Mouse (Mus musculus) ovary, postnatal 36 days (tissue): ENCODE measurements around the gene Rab43.

Source experiments
- DNase-seq: peaks from one replicate; pipeline ENCODE4 v3.0.0; 2022; ENCODE audit warnings: low spot score, mixed read lengths

Rab43 gene

GRCm38 (mm10) chr6:87748531-87748930 lies 63.4 kb downstream of the Rab43 start:
- no peak for DNase-seq

GRCm38 (mm10) chr6:87748078-87748477 lies 63.9 kb downstream of the Rab43 start:
- DNase-seq = no peak

GRCm38 (mm10) chr6:87746849-87747248 lies 65.1 kb downstream of the Rab43 start:
- DNase-seq = no peak

DNA sequence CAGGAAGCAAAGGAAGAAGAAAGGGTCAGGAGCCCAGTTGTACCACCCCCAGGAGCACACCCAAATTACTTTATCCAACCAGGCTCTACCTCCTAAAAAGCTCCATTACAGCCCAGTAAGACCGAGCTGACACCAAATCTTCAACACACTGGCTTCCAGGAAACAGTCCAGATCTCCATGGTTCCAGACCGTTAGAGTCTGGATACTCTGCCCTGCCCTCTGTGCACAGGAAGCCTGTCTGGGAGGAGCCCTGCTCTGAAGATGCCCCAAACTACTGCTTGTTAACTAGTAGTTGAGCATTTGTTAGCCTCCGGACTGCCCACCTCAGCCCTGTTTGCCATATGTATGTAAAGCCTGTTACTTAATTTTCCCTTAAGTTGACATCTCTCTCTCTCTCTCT lies 65.9 kb downstream of the Rab43 start:
- no peak for DNase-seq

DNA sequence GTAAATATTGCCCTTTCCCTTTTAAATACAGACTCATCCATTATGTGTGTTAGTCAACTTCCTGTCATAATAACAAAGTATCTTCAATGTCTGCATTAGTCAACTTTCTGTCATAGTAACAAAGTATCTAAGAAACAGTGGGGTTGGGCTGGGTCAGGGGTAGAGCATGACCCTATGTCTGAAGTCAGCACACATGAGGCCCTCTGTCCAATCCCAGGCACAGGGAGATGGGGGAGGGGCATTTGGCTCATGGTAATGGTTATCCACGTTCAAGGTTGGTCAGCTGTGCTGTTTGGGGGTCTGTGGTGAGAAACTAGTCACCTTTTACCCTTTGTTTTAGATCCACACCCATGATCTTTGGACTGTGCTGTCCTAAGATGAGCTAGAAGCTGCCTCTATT lies 66.7 kb downstream of the Rab43 start:
- no peak for DNase-seq

GRCm38 (mm10) chr6:87744632-87745031 lies 67.3 kb downstream of the Rab43 start:
- no peak for DNase-seq

- no peak for DNase-seq
These were observed 68.7 kb downstream of the Rab43 start for GRCm38 (mm10) chr6:87743281-87743680.

GRCm38 (mm10) chr6:87742804-87743203 lies 69.2 kb downstream of the Rab43 start:
- DNase-seq = no peak

DNA sequence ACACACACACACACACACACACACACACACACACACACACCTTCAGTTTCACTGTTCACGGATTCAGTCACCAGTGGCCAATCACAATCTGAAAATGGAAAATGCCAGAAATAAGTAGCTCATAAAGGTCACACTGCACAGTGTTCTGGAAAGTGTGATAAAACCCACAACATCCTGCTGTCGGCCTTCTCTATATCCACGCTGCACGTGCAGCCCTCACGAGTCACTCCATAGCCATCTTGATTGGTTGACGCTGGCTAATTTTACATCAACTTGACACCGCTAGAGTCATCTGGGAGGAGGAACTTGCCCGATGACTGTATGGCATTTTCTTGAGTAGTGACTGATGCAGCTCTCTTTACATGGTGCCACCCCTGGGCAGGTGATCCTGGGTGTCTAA lies 70.0 kb downstream of the Rab43 start:
- DNase-seq = no peak

DNA sequence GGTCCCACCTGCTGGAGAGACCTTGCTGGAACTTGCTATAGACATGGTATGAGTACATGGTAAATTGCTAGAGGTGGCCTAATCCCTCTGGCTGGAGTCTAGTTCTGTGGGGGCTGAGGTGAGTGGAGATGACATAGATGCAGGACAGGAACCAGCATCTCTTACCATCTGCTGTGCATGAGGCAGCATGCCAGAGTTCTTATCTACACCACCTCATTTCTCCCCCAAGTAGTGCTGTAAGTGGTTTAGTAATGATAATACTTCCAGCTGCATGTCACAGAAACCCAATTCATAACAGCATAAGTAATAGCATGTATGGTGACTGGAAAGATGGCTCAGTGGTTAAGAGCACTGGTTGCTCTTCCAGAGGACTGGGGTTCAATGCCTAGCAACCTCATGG lies 71.5 kb downstream of the Rab43 start:
- DNase-seq = no peak

- DNase-seq = no peak
These were observed 72.1 kb downstream of the Rab43 start for GRCm38 (mm10) chr6:87739898-87740297.
